Mouse (Mus musculus): ENCODE results near the gene Epb41l2.

Epb41l2 gene

DNA sequence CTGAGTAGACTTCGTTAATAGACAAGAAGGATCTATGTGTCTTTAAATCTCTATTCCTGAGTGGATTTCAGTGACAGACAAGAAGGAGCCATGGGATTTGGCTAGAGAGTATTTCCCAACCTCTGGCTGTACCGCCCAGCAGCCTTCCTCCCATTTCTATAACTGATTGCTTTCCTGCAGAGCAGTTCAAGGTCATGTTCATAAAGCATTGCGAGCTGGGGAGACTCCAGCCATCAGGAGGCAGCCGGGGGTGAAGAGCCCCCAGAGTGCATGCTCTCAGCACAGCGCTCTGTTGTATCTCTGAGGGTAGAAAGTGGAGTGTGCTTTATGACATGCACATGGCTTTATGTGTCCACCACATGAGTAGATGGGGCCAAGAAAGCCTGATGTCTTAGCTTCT is 123.2 kb downstream of the Epb41l2 start:
- DNase-seq (ENCODE audit: low read depth, low spot score), result no peak

- peak; percentile 53 for DNase-seq (ENCODE audit: low read depth, low spot score)
Observed at GRCm38 (mm10) chr10:25488456-25488855, 128.9 kb downstream of the Epb41l2 start.

- DNase-seq (ENCODE audit: low read depth, low spot score), result no peak
Observed at GRCm38 (mm10) chr10:25499323-25500071, 139.9 kb downstream of the Epb41l2 start.

DNA sequence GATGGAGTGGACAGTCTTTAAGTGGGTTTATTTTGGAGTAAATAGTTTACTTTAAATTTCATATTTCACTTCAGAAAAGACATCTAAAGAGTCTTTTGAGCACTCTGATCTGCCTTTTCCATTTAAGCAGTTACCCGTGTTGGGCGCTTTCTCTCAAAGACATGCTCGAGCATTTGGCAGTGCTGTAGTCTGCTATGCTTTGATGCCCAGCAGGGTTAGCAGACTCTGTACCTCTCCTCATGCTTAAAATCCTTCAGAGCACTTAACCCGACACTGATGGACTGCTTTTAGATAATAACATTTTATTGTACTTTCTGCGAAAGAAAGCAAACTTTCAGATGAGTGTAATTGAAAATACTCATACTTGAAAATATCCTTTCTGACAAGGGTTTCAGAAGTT is 143.7 kb downstream of the Epb41l2 start:
- DNase-seq (ENCODE audit: low read depth, low spot score), result no peak

DNA sequence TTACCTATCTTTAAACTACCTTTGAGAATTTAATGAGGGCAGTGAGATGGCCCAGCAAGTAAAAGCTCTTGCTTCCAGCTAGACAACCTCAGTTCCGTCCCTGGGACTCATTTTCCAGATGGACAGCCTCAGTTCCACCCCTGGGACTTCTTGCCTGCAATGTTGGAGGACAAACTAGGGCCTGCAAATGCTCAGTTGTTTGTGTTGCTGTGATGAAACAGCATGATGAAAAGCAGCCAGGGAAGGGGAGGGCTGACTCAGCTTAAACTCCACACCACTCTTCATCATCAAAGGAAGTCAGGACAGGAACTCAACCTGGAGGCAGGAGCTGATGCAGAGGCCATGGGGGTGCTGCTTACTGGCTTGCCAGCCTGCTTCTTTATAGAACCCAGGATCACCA is 154.2 kb downstream of the Epb41l2 start:
- no peak for DNase-seq (ENCODE audit: low read depth, low spot score)

- no peak for DNase-seq (ENCODE audit: low read depth, low spot score)
Observed at GRCm38 (mm10) chr10:25519954-25520353, 160.4 kb downstream of the Epb41l2 start.

DNA sequence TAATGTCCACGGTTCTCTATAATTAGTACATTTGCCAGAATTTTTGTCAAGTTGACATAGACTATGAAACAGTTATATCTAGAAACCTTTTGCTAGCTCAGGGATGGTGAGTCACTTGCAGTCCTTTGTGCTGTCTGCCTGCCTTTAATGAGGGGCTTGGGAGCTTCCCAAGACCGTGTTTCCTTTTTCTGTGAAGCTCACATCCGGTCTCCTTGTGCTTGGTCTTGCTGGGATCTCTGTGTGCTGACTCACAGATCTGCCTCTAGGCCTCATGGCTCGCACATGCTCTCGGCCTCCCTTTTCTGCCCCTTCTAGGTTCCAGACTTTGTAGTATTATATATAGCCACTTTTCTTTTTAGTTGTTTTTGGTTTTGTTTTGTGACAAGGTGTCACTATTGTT is 160.8 kb downstream of the Epb41l2 start:
- DNase-seq (ENCODE audit: low read depth, low spot score), result no peak

DNA sequence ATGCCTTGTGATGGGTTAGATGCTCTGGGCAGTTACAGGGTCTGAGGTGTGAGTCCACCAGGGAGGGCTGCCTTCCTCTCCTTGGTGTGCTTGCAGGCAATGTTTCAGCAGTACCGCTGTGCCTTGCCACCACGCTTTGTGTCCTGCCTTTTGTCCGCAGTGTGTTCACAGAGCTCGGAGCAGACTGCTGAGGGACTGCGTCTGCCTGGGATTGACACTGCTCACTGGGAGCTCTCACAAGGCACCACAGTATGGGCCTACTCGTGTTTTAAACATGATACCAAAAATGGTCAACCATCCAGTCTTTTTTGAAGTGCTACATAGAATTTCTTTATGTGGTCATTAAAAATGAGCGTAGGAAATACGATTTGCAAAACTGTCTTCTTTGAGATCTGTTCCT is 164.1 kb downstream of the Epb41l2 start:
- DNase-seq (ENCODE audit: low read depth, low spot score), result no peak

GRCm38 (mm10) chr10:25526156-25526555 is 166.6 kb downstream of the Epb41l2 start:
- DNase-seq (ENCODE audit: low read depth, low spot score), result no peak

GRCm38 (mm10) chr10:25526622-25527021 is 167.0 kb downstream of the Epb41l2 start:
- no peak for DNase-seq (ENCODE audit: low read depth, low spot score)

GRCm38 (mm10) chr10:25527126-25527525 is 167.5 kb downstream of the Epb41l2 start:
- no peak for DNase-seq (ENCODE audit: low read depth, low spot score)

DNA sequence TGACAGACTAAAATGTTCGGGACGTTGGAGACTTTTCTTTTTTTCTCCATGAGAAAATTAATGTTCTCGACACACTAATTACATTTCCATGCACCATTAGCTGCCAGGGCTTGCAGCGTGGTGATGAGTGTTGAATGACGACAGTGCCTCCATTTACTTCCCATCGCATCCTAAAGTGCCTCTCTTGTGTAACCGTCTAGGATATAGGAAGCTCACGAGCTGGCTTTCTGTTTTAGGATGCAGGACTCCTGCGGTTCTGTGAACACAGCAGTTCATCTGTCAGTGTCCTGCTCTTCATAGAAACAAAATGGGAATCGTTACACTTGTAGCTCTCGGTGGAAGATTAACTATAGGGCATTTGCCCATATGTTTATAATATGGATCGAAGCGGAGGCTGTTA is 171.7 kb downstream of the Epb41l2 start:
- no peak for DNase-seq (ENCODE audit: low read depth, low spot score)

- no peak for DNase-seq (ENCODE audit: low read depth, low spot score)
Observed at GRCm38 (mm10) chr10:25533105-25533504, 173.5 kb downstream of the Epb41l2 start.

DNA sequence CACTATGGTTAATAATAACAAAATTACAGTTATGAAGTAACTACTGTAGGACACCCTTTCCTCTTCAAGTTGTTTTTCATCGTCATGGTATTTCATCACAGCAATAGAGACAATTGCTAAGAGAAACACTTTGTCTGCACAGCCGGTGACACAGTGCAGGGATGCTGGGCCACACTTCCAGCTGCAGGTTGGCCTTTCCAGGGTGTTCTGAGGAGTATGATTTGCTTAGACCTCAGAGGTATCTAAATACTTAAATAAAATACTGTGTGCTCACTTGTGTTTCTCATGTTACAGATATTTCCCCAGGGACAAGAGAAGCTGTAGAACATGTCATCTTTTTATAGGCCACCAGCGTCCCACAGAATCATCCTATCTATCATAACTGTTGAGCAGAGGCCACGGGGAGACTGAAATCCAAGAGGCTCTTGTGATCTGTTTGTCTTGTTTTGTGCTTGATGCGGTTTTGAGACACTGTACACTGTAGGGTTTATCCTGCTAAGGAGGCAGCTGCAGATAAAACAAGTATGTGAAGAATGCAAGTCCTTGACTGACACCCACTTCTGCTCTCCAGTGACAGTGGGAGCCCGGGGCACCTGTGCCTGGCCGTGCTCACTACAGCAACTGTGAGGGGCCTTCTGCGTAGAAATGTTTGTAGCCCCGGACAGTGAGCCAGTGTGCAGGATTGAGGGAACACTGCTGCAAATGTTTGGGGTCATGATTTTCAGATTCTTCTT is 174.1 kb downstream of the Epb41l2 start:
- peak; percentile 39 for DNase-seq (ENCODE audit: low read depth, low spot score)

- DNase-seq (ENCODE audit: low read depth, low spot score), result no peak
Observed at GRCm38 (mm10) chr10:25534467-25534866, 174.9 kb downstream of the Epb41l2 start.

DNA sequence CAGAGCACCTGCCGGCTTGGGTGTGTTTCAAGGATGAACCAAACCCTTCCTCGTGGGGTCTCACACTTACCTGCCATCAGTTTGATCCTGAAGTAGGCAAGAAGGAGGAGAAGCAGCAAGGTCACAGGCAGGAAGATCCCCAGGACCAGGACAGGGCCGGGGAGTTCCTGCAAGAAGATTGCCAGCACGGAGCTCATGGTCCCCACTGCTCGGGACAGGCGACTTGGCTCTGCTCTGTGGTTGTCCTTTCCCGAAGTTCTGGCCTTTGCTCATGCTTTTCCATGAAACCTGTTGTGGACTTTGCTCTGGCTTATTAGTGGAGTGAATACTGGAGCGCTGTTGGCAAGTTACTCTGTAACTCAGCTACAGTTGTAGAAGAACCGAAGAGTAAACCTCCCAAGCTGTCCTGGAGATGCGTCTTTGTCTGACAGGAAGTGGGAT is 176.3 kb downstream of the Epb41l2 start, which contains the start of gene Smlr1:
Smlr1 (minus strand) TSS at position 377 of the 441 bp plus-strand sequence.
- no peak for DNase-seq (ENCODE audit: low read depth, low spot score)

GRCm38 (mm10) chr10:25536621-25537020 is 177.0 kb downstream of the Epb41l2 start:
- DNase-seq (ENCODE audit: low read depth, low spot score), result no peak

DNA sequence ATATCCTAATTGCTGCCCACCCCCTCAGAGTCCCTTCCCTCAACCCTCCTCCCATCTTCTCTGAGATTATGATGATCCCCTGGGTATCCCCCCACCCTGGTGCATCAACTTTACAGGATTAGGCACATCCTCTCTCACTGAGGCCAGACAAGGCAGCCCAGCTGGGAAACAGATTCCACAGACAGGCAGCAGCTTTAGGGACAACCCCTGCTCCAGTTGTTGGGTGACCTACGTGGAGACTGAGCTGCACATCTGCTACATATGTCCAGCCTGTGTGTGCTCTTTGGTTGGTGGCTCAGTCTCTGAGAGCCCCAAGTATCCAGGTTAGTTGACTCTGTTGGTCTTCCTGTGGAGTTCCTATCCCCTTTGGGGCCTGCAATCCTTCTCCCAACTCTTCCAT is 179.1 kb downstream of the Epb41l2 start:
- no peak for DNase-seq (ENCODE audit: low read depth, low spot score)

DNA sequence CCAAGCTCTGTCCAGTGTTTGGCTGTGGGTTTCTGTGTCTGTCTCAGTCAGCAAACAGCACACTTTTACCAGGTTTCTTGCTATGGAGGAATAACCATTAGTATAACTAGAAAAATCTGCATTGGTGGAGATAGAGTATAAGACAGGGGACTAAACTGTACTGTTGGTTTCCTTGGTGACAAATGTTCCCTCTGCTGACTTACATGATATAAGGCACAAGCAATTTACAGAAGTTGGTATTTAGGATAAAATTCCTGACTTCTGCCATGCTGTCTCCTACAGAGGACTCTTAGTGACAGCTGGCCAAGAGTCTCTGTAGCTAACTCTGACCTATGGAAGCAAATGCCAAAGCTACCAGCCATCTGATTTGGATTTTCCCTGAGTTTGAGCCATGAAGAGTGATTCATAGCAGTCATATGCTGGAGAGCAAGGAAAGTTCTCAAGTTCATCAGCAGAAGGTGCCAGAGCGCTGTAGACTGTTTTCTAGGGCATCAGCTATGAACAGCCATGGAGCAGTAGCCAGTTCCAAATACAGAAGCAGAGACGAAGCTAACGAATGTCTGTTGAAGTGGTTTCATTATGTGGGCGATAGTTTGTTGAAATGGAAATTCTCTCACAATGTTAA is 179.7 kb downstream of the Epb41l2 start:
- DNase-seq (ENCODE audit: low read depth, low spot score), result no peak

GRCm38 (mm10) chr10:25539771-25540168 is 180.2 kb downstream of the Epb41l2 start:
- DNase-seq (ENCODE audit: low read depth, low spot score), result no peak

DNA sequence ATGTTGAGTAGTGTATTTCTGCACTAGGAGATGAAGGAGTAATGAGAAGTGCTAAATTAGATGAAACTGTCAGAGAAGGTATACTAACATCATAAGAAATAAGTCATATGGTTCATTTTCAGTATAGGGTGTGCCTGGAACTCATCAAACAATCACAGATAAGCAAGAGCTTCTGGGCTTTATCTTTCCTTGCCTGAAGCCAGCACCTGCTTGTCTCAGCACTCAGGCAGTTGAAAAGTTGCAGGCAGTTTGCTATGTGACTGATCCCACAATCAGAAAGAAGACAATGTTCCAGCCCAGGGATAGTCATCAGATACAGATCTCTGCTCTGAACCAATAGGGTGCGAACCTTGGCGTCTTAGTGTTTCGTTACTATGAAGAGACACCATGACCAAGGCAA is 181.5 kb downstream of the Epb41l2 start:
- no peak for DNase-seq (ENCODE audit: low read depth, low spot score)

DNA sequence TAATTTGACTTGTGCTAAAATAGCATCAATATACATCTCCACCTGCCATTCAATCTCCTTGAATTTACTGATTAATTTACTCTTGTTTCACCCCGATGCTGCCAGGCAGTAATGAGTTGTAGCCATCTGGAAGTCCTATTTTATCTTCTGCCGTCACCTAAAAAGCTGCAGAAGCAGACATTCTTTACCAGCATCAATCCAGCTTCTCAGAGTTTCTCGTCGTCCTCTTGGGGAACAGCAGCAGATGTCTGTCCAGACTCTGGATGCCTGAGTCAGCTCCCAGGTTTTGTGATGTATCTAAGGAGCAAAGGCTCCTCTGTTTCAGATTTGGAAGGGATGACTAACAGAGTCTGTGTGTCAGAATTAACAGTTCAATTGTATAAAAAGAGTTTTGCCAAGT is 193.3 kb downstream of the Epb41l2 start:
- peak; percentile 39 for DNase-seq (ENCODE audit: low read depth, low spot score)

Measured in mesoderm, embryonic 11.5 days (tissue).